Mouse (Mus musculus) embryonic facial prominence, embryonic 10.5 days (tissue): ENCODE measurements around the gene Pnpla7. TPM values are rescaled to one million over a fixed set of nuclear protein-coding genes. Genes with fewer than 3 reads are reported as not detected.
"Not testable (repeated sequence)": the region's sequence is repeated elsewhere in the genome, so short reads cannot be mapped to it uniquely, and the experiment has no call there.

Experiments used
- DNase-seq: peaks from one replicate; pipeline ENCODE4 v3.0.0-alpha.2; 2017; ENCODE audit warnings: low spot score
- H3K27ac ChIP-seq: fragments of 300-500 bp; sonication (generic); replicated peaks from 2 replicates; pipeline ENCODE4 v1.5.1; 2016; ENCODE audit warnings: mild to moderate bottlenecking
- H3K27me3 ChIP-seq: fragments of 300-500 bp; sonication (generic); replicated peaks from 2 replicates; pipeline ENCODE4 v1.6.1; 2016; ENCODE audit warnings: low read depth, mild to moderate bottlenecking; ENCODE audit not compliant: poor library complexity, severe bottlenecking
- H3K36me3 ChIP-seq: fragments of 300-500 bp; sonication (generic); replicated peaks from 2 replicates; pipeline ENCODE4 v1.6.1; 2016; ENCODE audit warnings: mild to moderate bottlenecking, moderate library complexity
- H3K4me1 ChIP-seq: fragments of 300-500 bp; sonication (generic); 2 replicates; pipeline ENCODE4 v1.6.1; 2016
- H3K4me3 ChIP-seq: fragments of 300-500 bp; sonication (generic); 2 replicates; pipeline ENCODE4 v1.5.1; 2016; ENCODE audit warnings: mild to moderate bottlenecking, moderate library complexity
- H3K9me3 ChIP-seq: fragments of 300-500 bp; sonication (generic); 2 replicates; pipeline ENCODE4 v1.6.1; 2016; ENCODE audit warnings: mild to moderate bottlenecking
- WGBS: fragments of 180-500 bp; shearing (Covaris S2); methylation state at CpG from one replicate; pipeline ENCODE4 v1.1.7; 2016; 5-methylcytosine and 5-hydroxymethylcytosine counted together
- polyA plus RNA-seq: library from polyadenylated mRNA; unstranded; fragments of >200 nt; fragmentation: Nextera tagmentation; extraction: Ambion mirVana; gene quantifications from 2 replicates; pipeline ENCODE4 v1.2.1, GENCODE M21; 2016

Gene Pnpla7
- polyA plus RNA-seq, 1 experiment from 2014 or later = 6.1 TPM

GRCm38 (mm10) chr2:24950189-24950535, 25.7 kb upstream of the Pnpla7 start:
- Histone ChIP-seq H3K4me3 (peak overlapping the region; percentile 99), H3K9me3 (no peaks in the 10 kb centered on the region), H3K4me1 (peaks cover 18% of the 10 kb centered on the region), H3K27me3 (peaks cover 8% of the 10 kb centered on the region), H3K27ac (peak overlapping the region; percentile 92), H3K36me3 (peaks cover 40% of the 10 kb centered on the region)
- DNase-seq = peak; percentile 36
- under 1% methylated on average over 31 of the region's 31 CpGs for WGBS

GRCm38 (mm10) chr2:24952537-24953055, 23.2 kb upstream of the Pnpla7 start:
- H3K27ac ChIP-seq = no peak overlapping the region
- no peak overlapping the region for H3K4me3 ChIP-seq
- DNase-seq = no peak
- H3K4me1 ChIP-seq = peaks cover 18% of the 10 kb centered on the region
- no peaks in the 10 kb centered on the region for H3K9me3 ChIP-seq
- H3K36me3 ChIP-seq = peaks cover 64% of the 10 kb centered on the region
- peaks cover 8% of the 10 kb centered on the region for H3K27me3 ChIP-seq
- WGBS = 87% methylated on average over 4 of the region's 4 CpGs

- Histone ChIP-seq H3K36me3 (peaks cover 85% of the 10 kb centered on the region), H3K9me3 (no peaks in the 10 kb centered on the region), H3K27me3 (no peaks in the 10 kb centered on the region), H3K4me1 (peaks cover 12% of the 10 kb centered on the region), H3K4me3 (no peak overlapping the region), H3K27ac (no peak overlapping the region)
- DNase-seq = peak; percentile 34
- 34% methylated on average over 3 of the region's 3 CpGs for WGBS
Measured at GRCm38 (mm10) chr2:24960910-24961309, 14.9 kb upstream of the Pnpla7 start.

- Histone ChIP-seq H3K27ac (peak within 1 kb of the TSS; percentile 87), H3K4me3 (peak within 1 kb of the TSS; percentile 82), H3K27me3 (no peaks in the 10 kb centered on the region), H3K4me1 (peaks cover 12% of the 10 kb centered on the region), H3K9me3 (no peaks in the 10 kb centered on the region), H3K36me3 (peaks cover 84% of the 10 kb centered on the region)
- 1% methylated on average over 28 of the region's 28 CpGs for WGBS
- DNase-seq = peak; percentile 89
Measured at GRCm38 (mm10) chr2:24962304-24963000, 13.4 kb upstream of the Pnpla7 start, which contains the start of gene Dph7. Dph7 (plus strand) TSS chr2:24962400.

GRCm38 (mm10) chr2:24970386-24970785, 5.4 kb upstream of the Pnpla7 start:
- H3K9me3 ChIP-seq = no peaks in the 10 kb centered on the region
- H3K4me1 ChIP-seq = peaks cover 12% of the 10 kb centered on the region
- no peak overlapping the region for H3K4me3 ChIP-seq
- no peak overlapping the region for H3K27ac ChIP-seq
- WGBS = 91% methylated on average over 4 of the region's 4 CpGs
- H3K36me3 ChIP-seq = peaks cover 80% of the 10 kb centered on the region
- DNase-seq = no peak
- H3K27me3 ChIP-seq = no peaks in the 10 kb centered on the region

- Histone ChIP-seq H3K36me3 (peaks cover 41% of the 10 kb centered on the region), H3K4me1 (peaks cover 23% of the 10 kb centered on the region), H3K4me3 (peak overlapping the region; percentile 85), H3K27ac (peak overlapping the region; percentile 87)
- WGBS = under 1% methylated on average over 17 of the region's 17 CpGs
- H3K9me3 ChIP-seq, H3K27me3 ChIP-seq, DNase-seq: not testable (repeated sequence)
Measured at GRCm38 (mm10) chr2:24974452-24974851, 1.4 kb upstream of the Pnpla7 start.

GRCm38 (mm10) chr2:24974906-24975703, 728 bp upstream of the Pnpla7 start, which contains the start of gene Mrpl41:
Mrpl41 (minus strand) TSS chr2:24975098.
- peak within 1 kb of the TSS; percentile 85 for H3K4me3 ChIP-seq
- H3K27ac ChIP-seq = peak within 1 kb of the TSS; percentile 87
- H3K4me1 ChIP-seq = peaks cover 23% of the 10 kb centered on the region
- peak; percentile 99 for DNase-seq
- no peaks in the 10 kb centered on the region for H3K9me3 ChIP-seq
- no peaks in the 10 kb centered on the region for H3K27me3 ChIP-seq
- under 1% methylated on average over 64 of the region's 64 CpGs for WGBS
- H3K36me3 ChIP-seq = peaks cover 34% of the 10 kb centered on the region

GRCm38 (mm10) chr2:24976960-24977359, 1.1 kb downstream of the Pnpla7 start:
- Histone ChIP-seq H3K9me3 (no peaks in the 10 kb centered on the region), H3K27ac (no peak overlapping the region), H3K4me3 (no peak overlapping the region; the same call in 1 of the 2 replicates), H3K36me3 (peaks cover 16% of the 10 kb centered on the region), H3K27me3 (no peaks in the 10 kb centered on the region), H3K4me1 (peaks cover 23% of the 10 kb centered on the region)
- no peak for DNase-seq
- 94% methylated on average over 5 of the region's 5 CpGs for WGBS

GRCm38 (mm10) chr2:24987762-24988161, 11.9 kb downstream of the Pnpla7 start:
- no peaks in the 10 kb centered on the region for H3K27me3 ChIP-seq
- no peak for DNase-seq
- no peaks in the 10 kb centered on the region for H3K9me3 ChIP-seq
- H3K4me3 ChIP-seq = no peak overlapping the region
- no peaks in the 10 kb centered on the region for H3K4me1 ChIP-seq
- H3K36me3 ChIP-seq = no peaks in the 10 kb centered on the region
- H3K27ac ChIP-seq = no peak overlapping the region
- WGBS = 84% methylated on average over 2 of the region's 2 CpGs

GRCm38 (mm10) chr2:24995332-24995731, 19.5 kb downstream of the Pnpla7 start:
- 95% methylated on average over 6 of the region's 6 CpGs for WGBS
- H3K9me3 ChIP-seq = no peaks in the 10 kb centered on the region
- no peaks in the 10 kb centered on the region for H3K36me3 ChIP-seq
- no peak overlapping the region for H3K4me3 ChIP-seq
- DNase-seq = no peak
- no peak overlapping the region for H3K27ac ChIP-seq
- H3K27me3 ChIP-seq = no peaks in the 10 kb centered on the region
- no peaks in the 10 kb centered on the region for H3K4me1 ChIP-seq

GRCm38 (mm10) chr2:24996471-24996870, 20.6 kb downstream of the Pnpla7 start:
- H3K4me1 ChIP-seq = no peaks in the 10 kb centered on the region
- 95% methylated on average over 2 of the region's 2 CpGs for WGBS

GRCm38 (mm10) chr2:25000544-25001235, 24.9 kb downstream of the Pnpla7 start:
- DNase-seq = peak; percentile 21
- no peaks in the 10 kb centered on the region for H3K9me3 ChIP-seq
- no peak overlapping the region for H3K27ac ChIP-seq
- no peak overlapping the region for H3K4me3 ChIP-seq
- no peaks in the 10 kb centered on the region for H3K27me3 ChIP-seq
- 78% methylated on average over 3 of the region's 3 CpGs for WGBS
- H3K36me3 ChIP-seq = no peaks in the 10 kb centered on the region
- H3K4me1 ChIP-seq = no peaks in the 10 kb centered on the region

More at GRCm38 (mm10) chr2:24996471-24996870, 20.6 kb downstream of the Pnpla7 start:
- Histone ChIP-seq H3K9me3 (no peaks in the 10 kb centered on the region), H3K27ac (no peak overlapping the region), H3K36me3 (no peaks in the 10 kb centered on the region), H3K27me3 (no peaks in the 10 kb centered on the region), H3K4me3 (no peak overlapping the region)
- no peak for DNase-seq
